Mouse (Mus musculus): ENCODE measurements at regions not wholly inside any gene's neighbourhood (a gene's known extent, or its start where the extent isn't known, plus 50 kb on each side); places are given as distances from the start of the nearest gene placed in this dataset.

GRCm38 (mm10) chr17:66218321-66218720 is 95.0 kb downstream of the Ddx11 start:
- TF ChIP-seq USF1 (IDR thresholded peaks at IDR 0.05; ENCODE audit: low read depth) (no peak), MAX (IDR thresholded peaks at IDR 0.05; ENCODE audit: low read depth) (no peak), POLR2A (IDR thresholded peaks at IDR 0.05; ENCODE audit: insufficient read length, low read depth) (no peak), MYOG (IDR thresholded peaks at IDR 0.05; ENCODE audit: control insufficient read depth in 1 of 3, insufficient read depth in 1 of 3, insufficient read length in 2 of 3, low read depth in 2 of 3) (no peak), SRF (IDR thresholded peaks at IDR 0.05; ENCODE audit: control insufficient read depth, insufficient read length, low read depth) (no peak), E2F4 (IDR thresholded peaks at IDR 0.05; ENCODE audit: insufficient read depth) (no peak), MYOD1 (IDR thresholded peaks at IDR 0.05; ENCODE audit: control insufficient read depth in 1 of 3, insufficient read length in 2 of 3, low read depth in 2 of 3) (no peak), POLR2AphosphoS2 (IDR thresholded peaks at IDR 0.05; ENCODE audit: insufficient read length, low read depth) (no peak), TCF3 (IDR thresholded peaks at IDR 0.05; ENCODE audit: insufficient read length, low read depth) (no peak), CEBPB (IDR thresholded peaks at IDR 0.05; ENCODE audit: insufficient read depth, poor library complexity, severe bottlenecking) (no peak), TCF12 (IDR thresholded peaks at IDR 0.05; ENCODE audit: insufficient read depth, poor library complexity, severe bottlenecking) (no peak), REST (IDR thresholded peaks at IDR 0.05; ENCODE audit: insufficient read depth, insufficient read length) (no peak)
